Mouse (Mus musculus): ENCODE measurements at regions not wholly inside any gene's neighbourhood (a gene's known extent, or its start where the extent isn't known, plus 50 kb on each side); places are given as distances from the start of the nearest gene placed in this dataset.

DNA sequence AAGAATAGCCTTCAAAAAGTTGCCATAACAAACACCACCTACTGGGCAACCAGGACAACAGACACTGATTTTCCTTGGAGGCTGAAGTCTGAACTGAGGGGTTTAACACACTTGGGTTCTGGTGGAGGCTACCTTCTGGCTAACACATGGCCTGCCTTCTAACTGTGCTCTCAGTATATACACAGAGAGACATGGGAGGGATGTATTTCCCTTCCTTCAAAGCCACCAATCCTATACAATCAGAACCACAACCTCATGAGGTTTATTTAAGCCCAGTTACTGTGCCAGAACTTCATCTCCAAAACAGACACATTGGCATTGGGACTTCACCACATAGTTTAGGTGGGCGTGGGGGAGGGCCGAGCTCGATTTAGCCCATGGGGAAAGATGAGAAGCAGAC is 50.1 kb upstream of the Smad1 start:
- Histone ChIP-seq H3K27me3 (ENCODE audit: poor library complexity, severe bottlenecking) (no peaks in the 10 kb centered on the region), H3K27ac (no peak overlapping the region), H3K9me3 (no peaks in the 10 kb centered on the region), H3K36me3 (replicated peaks) (no peaks in the 10 kb centered on the region), H3K4me3 (no peak overlapping the region), H3K4me1 (no peaks in the 10 kb centered on the region)
- 87% methylated on average over 3 of the region's 3 CpGs for WGBS
- no peak for DNase-seq (ENCODE audit: extremely low spot score, low spot score)
